Mouse (Mus musculus) kidney, postnatal 0 days (tissue): ENCODE results near the gene Doc2b. TPM values are rescaled to one million over a fixed set of nuclear protein-coding genes. Genes with fewer than 3 reads are reported as not detected.
A peak's percentile ranks its signal among the peaks of the same experiment; 100 is the strongest.

Experiments
- ATAC-seq: fragments of 200-750 bp; cut with Nextera tagmentation; replicated peaks from 2 replicates; pipeline ENCODE4 v1.8.0; 2017; ENCODE audit warnings: low read depth, moderate number of reproducible peaks, moderate TSS enrichment, moderate library complexity; ENCODE audit not compliant: low FRiP score
- DNase-seq: peaks from one replicate; pipeline ENCODE4 v3.0.0-alpha.2; 2016; ENCODE audit warnings: low spot score
- H3K27ac ChIP-seq: fragments of 300-500 bp; sonication (generic); 2 replicates; pipeline ENCODE4 v1.5.1; 2014; ENCODE audit warnings: mild to moderate bottlenecking
- H3K27me3 ChIP-seq: fragments of 300-500 bp; sonication (generic); 2 replicates; pipeline ENCODE4 v1.6.1; 2014; ENCODE audit warnings: low read length, mixed read lengths; ENCODE audit not compliant: insufficient read depth
- H3K36me3 ChIP-seq: fragments of 300-500 bp; sonication (generic); 2 replicates; pipeline ENCODE4 v1.6.1; 2014; ENCODE audit warnings: low read length, mixed read lengths; ENCODE audit not compliant: insufficient read depth
- H3K4me1 ChIP-seq: fragments of 300-500 bp; sonication (generic); replicated peaks from 2 replicates; pipeline ENCODE4 v1.6.1; 2014; ENCODE audit warnings: antibody characterized with exemption, low read length, mixed read lengths; ENCODE audit not compliant: insufficient read depth
- H3K4me2 ChIP-seq: fragments of 300-500 bp; sonication (generic); 2 replicates; pipeline ENCODE4 v1.6.1; 2014; ENCODE audit warnings: mild to moderate bottlenecking, low read length, moderate library complexity, mixed read lengths
- H3K4me3 ChIP-seq: fragments of 300-500 bp; sonication (generic); replicated peaks from 2 replicates; pipeline ENCODE4 v1.5.1; 2014; ENCODE audit warnings: low read depth, low read length
- H3K9ac ChIP-seq: fragments of 300-500 bp; sonication (generic); 2 replicates; pipeline ENCODE4 v1.6.1; 2014; ENCODE audit warnings: low read depth, low read length
- H3K9me3 ChIP-seq: fragments of 300-500 bp; sonication (generic); replicated peaks from 2 replicates; pipeline ENCODE4 v1.6.1; 2016; ENCODE audit warnings: low read length, inconsistent platforms, mixed read lengths
- CTCF ChIP-seq: IDR thresholded peaks from 2 replicates; pipeline ENCODE4 v1.5.1; 2016; ENCODE audit warnings: antibody characterized with exemption, low read depth, mild to moderate bottlenecking, moderate library complexity
- WGBS: fragments of 180-500 bp; shearing (Covaris S2); extraction: QIAGEN DNeasy Blood & Tissue Kit; methylation state at CpG from one replicate; pipeline ENCODE4 v1.1.7; 2014; 5-methylcytosine and 5-hydroxymethylcytosine counted together
- polyA plus RNA-seq: library from polyadenylated mRNA; unstranded; fragments of >200 nt; fragmentation: Nextera tagmentation; extraction: Ambion mirVana; gene quantifications from 2 replicates; pipeline ENCODE4 v1.2.1, GENCODE M21; 2015

Doc2b gene
- 0.41 and 0.51 TPM in 2 replicates for polyA plus RNA-seq

DNA sequence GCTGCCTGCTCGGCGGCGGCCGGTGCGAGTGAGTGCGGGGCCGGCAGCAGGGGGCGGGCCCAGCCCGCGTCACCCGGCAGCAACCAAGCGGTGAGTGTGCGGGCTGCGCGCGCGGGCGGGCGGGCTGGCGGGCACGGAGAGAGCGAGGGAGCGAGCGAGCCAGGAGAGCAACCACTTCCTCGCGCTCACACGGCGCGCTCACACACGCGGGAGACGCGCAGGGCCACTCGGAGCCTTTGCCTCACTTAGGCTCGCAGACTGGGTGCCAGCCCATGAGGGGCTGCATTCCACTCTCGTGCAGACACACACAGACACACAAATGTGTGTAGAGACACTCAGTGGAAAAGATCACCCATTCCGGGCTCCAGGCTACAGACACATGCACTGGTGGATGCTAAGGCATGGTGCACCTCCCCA, at the start of gene Doc2b:
Doc2b (minus strand) TSS at position 21 of the 417 bp plus-strand sequence.
- peaks cover 5% of the 10 kb centered on the region; the same call in 1 of the 2 replicates for H3K4me1 ChIP-seq
- H3K36me3 ChIP-seq = no peaks in the 10 kb centered on the region
- peak within 1 kb of the TSS; percentile 68 for H3K4me2 ChIP-seq
- no peak for TF ChIP-seq CTCF
- peak within 1 kb of the TSS; percentile 51 for H3K9ac ChIP-seq
- no peaks in the 10 kb centered on the region for H3K9me3 ChIP-seq
- DNase-seq = no peak
- peak; percentile 29; the same call in 1 of the 2 replicates for ATAC-seq
- H3K27ac ChIP-seq = no peak within 1 kb of the TSS
- H3K4me3 ChIP-seq = peak within 1 kb of the TSS; percentile 38
- 4% methylated on average over 33 of the region's 37 CpGs for WGBS
- H3K27me3 ChIP-seq = peaks cover 23% of the 10 kb centered on the region

DNA sequence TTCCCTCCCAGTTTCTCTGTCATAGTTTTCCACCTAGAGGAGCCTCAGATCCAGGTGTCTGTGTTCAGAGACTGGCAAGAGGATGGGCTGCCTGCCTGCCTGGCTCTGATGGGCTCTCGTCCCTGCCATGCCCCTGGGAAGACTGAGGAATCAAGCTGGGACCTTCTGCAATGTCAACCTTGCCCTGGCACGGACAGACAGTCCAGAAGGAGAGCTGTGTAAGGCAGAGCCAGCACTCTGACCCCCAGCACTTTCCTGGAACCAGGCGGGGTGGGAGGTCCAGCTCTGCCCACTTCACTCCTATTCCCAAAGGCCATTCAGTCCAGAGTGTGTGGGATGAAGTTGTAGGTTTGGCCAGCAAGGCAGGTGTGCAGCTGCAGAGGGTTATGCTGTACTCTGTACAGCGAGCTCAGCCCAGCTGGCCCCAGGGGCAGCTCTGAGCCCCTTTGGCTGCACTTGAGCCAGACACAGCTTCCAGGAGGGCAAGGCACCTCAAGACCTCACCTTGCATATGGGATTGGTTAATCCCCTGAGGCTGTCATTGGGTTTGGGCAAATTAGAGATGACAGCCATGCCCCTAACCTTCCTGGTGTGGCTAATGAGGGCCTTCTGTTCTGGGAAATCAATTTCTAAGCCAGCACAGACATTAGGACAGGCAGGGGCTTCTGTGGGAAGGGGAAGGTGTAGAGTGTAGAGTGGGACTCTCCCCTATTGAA, 47.2 kb upstream of the Doc2b start:
- no peak overlapping the region for H3K27ac ChIP-seq
- no peak for TF ChIP-seq CTCF
- H3K4me3 ChIP-seq = no peak overlapping the region
- no peak for ATAC-seq
- no peaks in the 10 kb centered on the region for H3K36me3 ChIP-seq
- no peaks in the 10 kb centered on the region for H3K27me3 ChIP-seq
- no peaks in the 10 kb centered on the region for H3K9me3 ChIP-seq
- DNase-seq = no peak
- 72% methylated on average over 4 of the region's 4 CpGs for WGBS
- H3K9ac ChIP-seq = no peak overlapping the region; the same call in 1 of the 2 replicates
- H3K4me1 ChIP-seq = no peaks in the 10 kb centered on the region
- no peak overlapping the region for H3K4me2 ChIP-seq

DNA sequence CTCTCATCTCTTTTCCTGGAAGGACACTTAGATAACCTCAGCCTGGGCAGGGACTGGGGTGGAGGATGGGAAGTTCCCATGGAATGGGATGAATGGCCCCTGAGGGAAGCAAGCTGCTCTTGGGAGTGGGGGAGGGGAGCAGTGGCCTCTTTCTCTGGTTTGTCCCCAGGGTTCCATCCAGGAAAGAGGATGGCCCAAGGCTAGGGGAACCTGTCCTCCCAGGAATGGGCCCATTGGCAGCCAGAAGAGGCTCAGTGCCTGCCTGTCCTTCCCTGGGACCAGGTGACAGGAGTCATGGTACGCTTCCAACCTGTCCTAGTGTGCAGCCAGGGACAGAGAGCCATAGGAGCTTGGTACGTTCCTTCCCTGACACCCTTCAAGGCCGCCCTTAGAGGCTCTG, 45.7 kb upstream of the Doc2b start:
- Histone ChIP-seq H3K4me2 (no peak overlapping the region), H3K4me3 (no peak overlapping the region), H3K36me3 (no peaks in the 10 kb centered on the region), H3K27ac (no peak overlapping the region), H3K9me3 (no peaks in the 10 kb centered on the region), H3K9ac (no peak overlapping the region), H3K27me3 (no peaks in the 10 kb centered on the region), H3K4me1 (no peaks in the 10 kb centered on the region)
- 86% methylated on average over 3 of the region's 3 CpGs for WGBS
- ATAC-seq = no peak
- TF ChIP-seq CTCF = no peak
- DNase-seq = no peak

DNA sequence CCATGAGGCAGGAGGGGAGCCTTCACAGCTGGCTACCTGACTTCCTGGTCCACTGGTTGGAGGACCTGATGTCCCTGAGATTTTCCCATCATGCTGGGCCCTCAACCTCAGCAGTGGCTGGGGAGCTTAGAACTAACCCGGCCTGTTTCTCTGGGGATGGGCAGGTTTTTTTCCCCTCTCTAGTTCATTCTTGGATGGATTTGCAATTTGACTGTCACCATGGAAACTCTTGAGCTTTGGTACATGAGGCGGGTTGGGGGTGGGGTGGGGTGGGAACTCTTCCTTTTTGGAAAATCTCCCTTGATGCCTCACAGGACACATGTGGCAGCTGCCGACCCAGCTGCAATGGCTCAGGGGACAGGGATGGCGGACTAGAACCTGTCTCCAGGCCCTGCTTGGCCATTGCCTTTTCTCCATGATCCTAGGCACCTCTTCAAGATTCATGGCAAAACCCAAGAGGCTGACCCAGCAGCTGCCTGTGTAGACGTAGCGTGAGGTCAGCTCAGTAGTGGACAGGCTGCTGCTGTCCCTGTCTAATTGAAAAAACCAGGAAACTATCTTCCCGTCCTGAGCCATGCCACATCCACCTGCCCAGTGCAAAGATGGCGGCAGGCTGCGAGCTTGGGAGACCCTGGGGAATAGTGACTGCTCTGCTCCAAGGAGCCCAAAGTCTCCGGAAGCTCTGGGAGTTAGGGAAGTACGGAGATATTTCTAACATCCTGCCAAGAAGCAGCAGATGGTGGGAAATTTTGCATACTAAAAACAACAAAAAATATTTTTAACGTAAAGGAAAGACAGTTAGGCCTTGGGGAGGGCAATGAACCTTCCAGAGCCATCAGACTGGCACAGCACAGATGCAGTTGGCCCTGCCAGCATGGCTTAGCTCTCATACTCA, 43.9 kb upstream of the Doc2b start:
- no peak overlapping the region for H3K4me2 ChIP-seq
- ATAC-seq (no peak), DNase-seq (no peak)
- no peaks in the 10 kb centered on the region for H3K9me3 ChIP-seq
- H3K9ac ChIP-seq = no peak overlapping the region
- H3K4me3 ChIP-seq = no peak overlapping the region
- no peaks in the 10 kb centered on the region for H3K4me1 ChIP-seq
- WGBS = 73% methylated on average over 12 of the region's 12 CpGs
- no peaks in the 10 kb centered on the region for H3K27me3 ChIP-seq
- no peaks in the 10 kb centered on the region; the same call in 1 of the 2 replicates for H3K36me3 ChIP-seq
- no peak overlapping the region for H3K27ac ChIP-seq
- TF ChIP-seq CTCF = no peak

DNA sequence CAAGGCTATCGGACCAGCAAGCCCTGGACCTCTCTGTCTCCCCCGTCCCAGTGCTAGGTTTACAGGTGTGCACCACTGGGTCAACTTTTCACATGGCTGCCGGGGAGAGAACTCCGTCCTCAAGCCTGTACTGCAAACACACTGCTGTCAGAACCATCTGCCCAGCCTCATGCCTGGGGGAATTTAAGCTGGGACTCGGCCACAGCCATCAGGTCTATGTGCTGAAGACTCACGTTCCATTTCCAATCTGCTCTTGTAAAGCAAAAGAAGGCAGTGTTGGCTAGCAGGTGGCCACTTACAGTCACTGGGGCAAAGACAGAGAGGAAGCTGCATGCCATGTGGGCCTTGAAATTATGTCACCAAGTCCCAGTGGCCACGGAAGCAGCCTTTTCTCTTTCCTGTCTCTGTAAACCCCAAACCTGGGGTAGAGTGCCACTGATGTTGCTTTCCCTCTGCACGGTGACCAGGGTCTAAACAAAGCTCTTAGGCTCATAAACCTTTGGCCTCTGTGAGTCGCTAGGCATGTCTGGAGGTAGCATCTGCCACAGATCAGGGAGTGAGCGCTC, 43.1 kb upstream of the Doc2b start:
- no peak for DNase-seq
- TF ChIP-seq CTCF = no peak
- no peak overlapping the region for H3K4me3 ChIP-seq
- no peak overlapping the region for H3K27ac ChIP-seq
- no peak overlapping the region for H3K9ac ChIP-seq
- ATAC-seq = no peak
- no peaks in the 10 kb centered on the region for H3K4me1 ChIP-seq
- H3K9me3 ChIP-seq = no peaks in the 10 kb centered on the region
- no peaks in the 10 kb centered on the region for H3K27me3 ChIP-seq
- H3K4me2 ChIP-seq = no peak overlapping the region
- H3K36me3 ChIP-seq = no peaks in the 10 kb centered on the region; the same call in 1 of the 2 replicates
- WGBS = 59% methylated on average over 10 of the region's 10 CpGs

DNA sequence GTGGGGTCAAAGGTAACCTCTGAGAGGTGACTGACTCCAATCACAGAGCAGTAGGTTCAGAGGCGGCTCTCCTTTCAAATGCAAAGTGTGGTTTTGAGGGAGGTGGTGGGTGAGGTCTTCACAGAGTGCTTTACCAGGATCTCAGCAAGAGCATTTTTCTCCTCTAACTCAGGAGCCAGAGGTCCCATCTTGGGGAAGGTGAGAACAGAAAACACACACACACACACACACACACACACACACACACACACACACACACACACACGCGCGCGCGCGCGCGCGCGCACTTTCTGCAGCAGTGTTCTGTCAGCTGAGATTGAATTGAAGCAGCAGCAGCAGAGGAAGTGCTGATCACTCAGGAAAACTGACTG, 40.4 kb upstream of the Doc2b start:
- Histone ChIP-seq H3K27ac (no peak overlapping the region), H3K36me3 (no peaks in the 10 kb centered on the region; the same call in 1 of the 2 replicates), H3K27me3 (no peaks in the 10 kb centered on the region), H3K4me1 (no peaks in the 10 kb centered on the region), H3K4me2 (no peak overlapping the region), H3K9me3 (no peaks in the 10 kb centered on the region), H3K9ac (no peak overlapping the region), H3K4me3 (no peak overlapping the region)
- DNase-seq (no peak), ATAC-seq (no peak)
- 81% methylated on average over 11 of the region's 11 CpGs for WGBS
- TF ChIP-seq CTCF = no peak
